Mouse (Mus musculus): ENCODE results near the gene Arpc5.
A peak's percentile ranks its signal among the peaks of the same experiment; 100 is the strongest.
"Not testable (repeated sequence)": the region's sequence is repeated elsewhere in the genome, so short reads cannot be mapped to it uniquely, and the experiment has no call there.

Arpc5 gene

DNA sequence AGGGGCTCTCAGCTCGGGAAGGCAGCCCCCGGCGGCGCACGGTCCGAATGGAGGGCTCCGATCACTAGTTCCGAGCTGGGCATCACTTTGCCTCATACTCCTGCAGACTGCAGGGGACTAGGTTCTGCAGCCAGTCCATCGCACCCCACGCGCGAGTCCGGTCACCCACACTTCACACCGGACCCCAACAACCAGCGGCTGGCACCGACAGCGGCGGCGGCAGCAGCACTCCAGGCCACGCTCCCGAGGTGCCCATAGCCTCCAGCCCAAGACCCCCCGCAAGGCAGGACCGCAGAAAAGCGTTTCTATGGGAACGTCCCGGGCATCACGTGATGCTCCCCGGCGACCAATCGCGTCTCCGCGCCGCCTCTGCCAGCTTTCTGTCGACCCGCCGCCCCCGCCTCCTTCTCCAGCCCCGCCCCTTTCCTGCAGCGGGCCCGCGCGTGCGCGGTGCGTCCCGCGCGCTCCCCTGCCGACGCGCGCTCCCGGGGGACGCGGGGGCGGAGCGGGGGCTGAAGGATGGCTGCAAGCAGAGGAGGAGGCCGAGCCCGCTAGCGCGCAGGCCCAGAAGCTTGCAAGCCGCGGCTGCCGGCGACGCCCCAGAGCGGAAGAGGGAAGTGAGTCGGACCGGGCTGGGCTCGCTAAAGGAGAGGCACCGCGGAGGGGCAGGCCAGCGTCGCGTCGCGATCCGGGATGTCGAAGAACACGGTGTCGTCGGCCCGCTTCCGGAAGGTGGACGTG lies at the start of gene Arpc5, which contains the start of gene Rgl1:
Gene Arpc5 (plus strand): TSS at position 511 of the 741 bp plus-strand sequence.
Gene Rgl1 (minus strand): TSS at position 320 of the 741 bp plus-strand sequence.
- peak; percentile 84 for DNase-seq (ENCODE audit: low spot score)

DNA sequence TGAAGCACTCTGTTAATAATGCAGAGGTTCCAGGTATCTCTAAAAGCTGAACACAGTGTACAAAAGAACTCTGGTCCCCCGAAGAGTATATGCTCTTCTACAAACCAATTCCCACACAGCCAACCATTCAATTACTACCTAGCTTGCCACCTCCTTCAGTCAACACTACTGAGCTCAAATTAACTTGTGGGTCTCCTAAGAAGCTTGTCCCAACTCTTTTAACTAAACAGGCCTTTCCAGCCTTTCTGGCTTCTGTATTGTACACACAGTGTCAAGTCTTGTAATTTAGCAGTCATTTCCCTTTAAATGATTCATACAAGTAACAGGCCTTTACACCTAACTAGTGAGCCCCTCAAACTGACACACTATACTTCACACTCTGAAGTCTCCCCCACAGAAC lies 49.0 kb upstream of the Arpc5 start:
- no peak for DNase-seq (ENCODE audit: low spot score)

DNA sequence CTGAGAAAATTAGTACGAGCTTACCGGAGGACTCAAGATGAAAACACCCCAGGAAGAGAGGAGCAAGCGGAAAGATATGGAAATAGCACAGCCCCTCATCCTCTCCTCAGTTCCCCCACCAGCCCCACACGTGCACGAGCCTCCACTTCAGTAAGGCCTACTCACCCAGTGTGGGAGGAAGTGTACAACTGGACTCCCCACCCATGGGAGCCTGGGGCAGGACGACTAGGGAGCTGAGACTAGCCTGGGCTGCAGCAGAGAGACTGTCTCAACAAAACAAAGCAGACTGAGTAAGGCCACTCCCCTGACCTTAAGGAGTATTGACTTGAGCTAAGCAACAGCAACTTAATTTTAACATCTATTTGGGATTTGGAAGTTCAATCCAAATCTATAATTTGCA lies 48.1 kb upstream of the Arpc5 start:
- DNase-seq (ENCODE audit: low spot score), result no peak

DNA sequence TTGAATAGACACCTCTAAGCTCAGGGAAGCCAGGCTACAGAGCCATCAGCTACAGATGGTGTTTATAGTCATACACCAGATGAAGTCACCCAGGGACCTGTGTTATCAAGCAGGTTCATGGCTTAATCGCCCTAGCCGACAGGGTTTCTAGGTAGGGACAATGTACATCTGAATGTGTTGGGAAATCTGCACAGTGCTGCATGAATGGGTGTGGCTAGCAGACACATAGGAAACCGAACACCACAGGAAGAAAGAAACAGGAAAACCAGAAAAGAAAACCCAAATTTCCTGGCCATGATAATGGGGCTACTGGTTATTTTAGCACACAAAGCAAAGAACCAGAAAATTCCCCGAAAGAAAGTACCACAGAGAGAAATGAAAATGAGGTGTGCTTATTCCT lies 45.4 kb upstream of the Arpc5 start:
- DNase-seq (ENCODE audit: low spot score), result no peak

DNA sequence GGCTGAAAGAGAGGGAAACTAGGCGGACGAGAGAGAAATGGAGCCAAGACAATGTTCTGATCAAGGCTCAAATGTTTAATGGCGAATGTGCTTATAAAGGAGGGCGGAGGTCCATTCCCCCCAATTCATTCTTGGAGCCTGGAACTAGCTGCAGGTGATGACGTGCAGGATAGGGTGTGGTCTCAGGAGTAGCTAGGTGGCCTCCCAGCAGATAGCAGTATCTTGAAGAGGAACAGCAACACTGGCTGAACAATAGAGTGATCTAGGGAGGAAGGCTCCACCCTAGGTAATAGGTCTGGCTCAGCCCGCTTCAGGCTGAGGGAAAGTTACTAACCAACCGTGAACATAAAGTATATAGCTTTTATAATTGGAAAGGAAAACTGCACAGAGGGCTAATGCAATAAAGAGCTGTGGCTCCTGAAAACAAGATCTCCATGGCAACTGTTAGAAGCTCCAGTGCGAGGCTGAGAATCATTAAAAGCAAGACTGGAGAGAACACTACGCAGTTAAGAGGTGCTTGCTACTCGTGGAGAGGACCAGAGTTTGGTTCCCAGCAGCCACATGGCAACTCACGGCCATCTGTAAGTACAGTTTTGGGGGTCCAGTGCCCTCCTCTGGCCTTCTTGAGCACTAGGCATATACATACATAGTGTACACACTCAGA lies 44.7 kb upstream of the Arpc5 start:
- DNase-seq (ENCODE audit: low spot score), result no peak

DNA sequence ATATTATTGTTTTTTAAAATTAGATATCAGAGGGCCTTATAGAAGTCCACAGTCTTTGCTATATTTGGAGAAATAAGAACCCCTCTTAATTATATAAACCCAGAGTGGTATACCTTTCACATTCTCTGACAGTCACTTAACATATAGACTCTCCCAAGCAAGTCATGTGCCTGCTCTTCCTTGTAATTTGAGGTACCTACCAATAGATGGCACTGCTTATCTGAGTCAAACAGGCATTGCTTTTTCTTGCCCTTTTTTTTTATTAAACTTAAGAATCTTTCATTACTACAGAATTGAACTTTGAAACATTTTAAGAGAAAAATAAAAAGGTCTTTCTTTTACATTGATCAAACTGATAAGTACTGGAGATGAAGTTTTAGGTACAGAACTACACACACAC lies 42.1 kb upstream of the Arpc5 start:
- no peak for DNase-seq (ENCODE audit: low spot score)

DNA sequence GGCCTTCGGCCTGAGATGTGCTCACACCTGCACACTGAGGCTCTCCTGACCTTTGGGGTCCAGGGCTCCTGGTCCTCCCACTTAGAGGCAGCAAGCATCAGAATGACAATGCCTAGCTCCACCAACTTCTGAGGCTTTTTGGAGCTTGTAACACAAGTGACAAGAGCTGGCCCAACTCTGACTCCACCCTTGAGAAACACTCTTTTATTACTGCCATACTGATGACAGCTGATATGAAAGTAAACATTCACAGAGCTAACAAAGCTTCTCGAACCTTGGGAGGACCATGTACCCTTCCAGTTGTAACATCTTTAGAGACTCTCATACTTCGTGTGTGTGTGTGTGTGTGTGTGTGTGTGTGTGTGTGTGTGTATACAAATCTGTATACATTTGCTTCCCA lies 40.2 kb upstream of the Arpc5 start:
- DNase-seq (ENCODE audit: low spot score), result no peak

DNA sequence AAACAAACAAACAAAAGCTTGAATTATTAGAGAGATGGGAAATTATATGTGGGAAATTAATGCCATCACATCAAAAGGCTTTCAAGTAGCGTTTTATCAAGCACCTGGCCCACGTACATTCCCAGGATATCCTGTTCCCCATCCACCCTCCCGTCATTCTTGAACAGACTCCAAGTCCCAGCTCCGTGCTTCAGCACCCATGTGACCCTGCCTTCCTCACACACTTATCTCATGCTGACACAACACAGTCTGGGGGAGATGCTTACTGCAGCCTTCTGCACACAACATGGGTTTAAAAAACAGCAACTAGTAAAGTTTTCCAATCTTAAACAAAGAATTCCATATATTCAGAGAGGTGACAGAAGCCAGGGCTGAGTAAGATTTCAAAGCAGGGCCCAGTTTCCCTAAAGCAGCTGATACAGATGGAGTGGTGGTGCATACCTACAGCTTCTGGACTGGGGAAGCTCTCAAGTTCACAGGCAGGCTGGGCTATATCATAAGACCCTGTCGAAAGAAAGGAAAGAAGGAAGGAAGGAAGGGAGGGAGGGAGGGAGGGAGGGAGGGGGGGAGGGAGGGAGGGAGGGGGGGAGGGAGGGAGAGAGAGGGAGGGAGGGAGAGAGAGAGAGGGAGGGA lies 38.6 kb upstream of the Arpc5 start:
- no peak for DNase-seq (ENCODE audit: low spot score)

DNA sequence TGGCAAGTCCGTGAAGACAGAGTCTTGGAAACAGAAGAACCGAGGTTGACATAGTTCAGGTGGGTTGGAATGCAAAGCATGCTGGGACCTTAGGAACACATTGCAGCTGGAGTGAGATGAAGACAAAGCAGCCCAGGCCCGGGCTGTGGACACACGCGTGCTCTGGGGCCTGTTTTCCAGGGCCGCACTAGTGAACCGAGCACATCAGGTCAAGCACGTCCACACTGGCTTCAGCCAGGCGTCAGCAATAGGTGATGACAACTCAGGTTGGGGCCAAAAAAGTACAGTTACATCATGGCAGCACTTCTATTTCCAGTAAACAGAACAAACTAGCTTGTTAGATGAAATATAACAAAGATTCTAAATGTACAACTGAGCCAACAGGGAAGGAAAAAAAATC lies 27.5 kb upstream of the Arpc5 start:
- DNase-seq (ENCODE audit: low spot score), result no peak

DNA sequence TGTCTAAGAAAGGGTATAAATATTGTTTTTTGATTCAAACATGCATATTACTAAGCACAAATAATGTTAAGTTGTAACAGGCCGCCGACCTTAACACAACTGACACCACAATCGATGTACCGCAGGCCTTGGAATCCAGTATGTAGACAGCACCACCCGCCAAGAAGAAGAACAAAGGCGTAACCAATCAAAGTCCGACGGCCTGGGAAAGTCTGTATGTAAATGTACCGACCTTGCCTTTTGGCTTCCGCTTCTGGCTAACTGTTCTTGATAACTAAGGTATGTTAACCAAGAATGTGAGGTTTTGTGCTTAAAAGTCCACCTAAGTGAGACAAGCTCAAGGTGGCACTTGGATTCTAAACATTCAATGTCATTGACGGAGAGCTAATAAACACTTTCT lies 27.0 kb upstream of the Arpc5 start:
- no peak for DNase-seq (ENCODE audit: low spot score)

DNA sequence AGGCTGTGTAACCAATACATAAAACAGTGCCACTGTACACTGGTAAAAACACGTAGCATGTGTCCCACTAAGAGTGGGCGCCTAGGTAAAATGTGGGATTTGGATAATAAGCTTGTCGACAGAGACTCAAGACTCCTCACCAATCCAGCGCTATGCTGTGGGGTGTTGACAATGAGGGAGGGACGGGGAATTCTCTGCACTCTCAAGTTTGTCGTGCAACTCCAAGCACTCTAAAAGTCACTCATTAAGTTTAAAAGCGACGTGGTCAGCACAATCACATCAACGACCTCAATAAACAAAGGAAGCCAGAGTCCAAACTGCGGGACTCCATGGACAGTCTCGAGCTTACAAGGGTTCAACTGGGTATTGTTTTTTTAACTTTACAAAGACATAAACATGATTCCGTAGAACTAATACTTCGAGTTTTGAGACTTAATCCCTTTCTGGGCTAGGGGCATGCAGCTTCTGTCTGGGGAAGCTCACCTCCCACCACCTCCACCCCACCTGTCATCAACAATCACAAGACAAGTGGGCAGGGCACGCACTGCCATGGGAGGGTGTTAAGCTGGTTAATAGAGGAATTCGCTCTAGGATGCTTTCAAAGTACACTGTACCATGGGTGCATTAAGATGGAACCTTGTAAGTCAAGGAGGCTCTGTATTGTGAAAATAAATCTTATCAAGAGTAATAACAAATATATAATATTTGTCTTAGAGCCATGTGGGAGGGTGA lies 23.1 kb upstream of the Arpc5 start:
- no peak for DNase-seq (ENCODE audit: low spot score)

DNA sequence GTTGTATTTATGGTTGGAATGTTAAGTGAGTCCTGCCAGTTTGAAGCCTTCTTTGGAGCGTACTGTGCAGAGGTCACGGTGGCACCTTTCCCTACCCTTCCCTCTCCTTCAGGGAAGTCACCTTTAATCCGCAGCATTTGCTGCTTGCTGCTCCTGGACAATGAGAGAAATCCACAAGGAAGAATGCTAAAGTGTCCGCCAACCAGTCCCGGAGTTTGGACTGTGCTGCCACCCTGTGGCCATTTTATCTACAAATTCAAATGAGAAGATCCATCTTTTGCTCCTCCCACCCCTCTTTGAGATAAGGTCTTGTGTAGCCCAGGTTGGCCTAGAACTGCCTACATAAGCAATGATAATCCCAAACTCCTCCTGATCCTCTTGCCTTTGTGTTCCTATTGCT lies 19.9 kb upstream of the Arpc5 start:
- DNase-seq (ENCODE audit: low spot score), result peak; percentile 56

DNA sequence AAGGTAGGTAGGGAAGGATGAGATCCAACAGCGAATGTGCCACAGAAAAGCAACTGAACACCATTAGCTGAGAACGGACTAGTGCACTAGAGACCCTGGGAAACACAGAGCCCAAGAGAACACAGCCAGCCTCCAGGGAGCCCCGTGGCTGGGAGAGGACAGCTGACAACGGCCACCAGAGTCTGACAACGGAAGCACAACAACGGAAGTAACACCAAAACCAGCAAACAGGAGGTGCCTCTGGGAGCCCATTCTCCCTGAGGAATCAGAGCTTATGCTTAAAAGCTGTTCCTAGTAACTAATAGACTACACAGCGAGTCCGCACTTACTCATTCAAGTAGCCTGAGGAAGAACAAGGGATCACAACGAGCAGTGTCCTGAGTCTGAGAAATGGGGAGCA lies 17.1 kb upstream of the Arpc5 start:
- DNase-seq (ENCODE audit: low spot score), result no peak

DNA sequence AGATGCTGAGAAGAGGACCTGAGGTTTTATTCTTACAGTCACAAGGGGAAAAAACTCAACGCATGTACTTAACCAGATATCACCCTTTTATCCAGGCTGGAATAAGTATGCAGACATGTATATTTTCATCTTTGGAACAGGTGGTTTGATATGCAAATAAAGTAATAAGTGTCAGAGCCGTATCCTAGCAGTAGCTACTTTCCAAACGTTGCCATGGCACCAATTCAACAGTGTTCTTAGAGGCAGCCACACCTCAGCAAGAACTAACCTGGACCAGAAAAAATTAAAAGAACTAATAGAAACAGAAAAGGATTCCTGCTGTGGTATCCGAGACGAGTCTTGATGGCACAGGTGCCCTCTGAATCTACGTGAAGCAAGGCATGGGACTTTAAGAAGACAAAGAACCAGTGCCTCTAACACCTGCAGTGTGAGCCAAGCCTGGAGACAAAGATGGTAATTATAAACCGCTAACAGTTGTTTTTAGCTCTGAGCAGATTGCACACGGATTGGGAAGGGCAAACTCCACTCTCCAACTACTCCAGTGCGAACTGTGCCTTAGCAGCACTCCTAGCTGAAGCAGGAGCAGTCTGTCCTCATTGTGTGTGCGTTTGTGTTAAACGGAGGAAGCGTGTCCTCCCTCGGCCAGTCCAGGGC lies 15.9 kb upstream of the Arpc5 start, which contains the start of gene Apobec4:
Gene Apobec4 (plus strand): TSS at position 240 of the 654 bp plus-strand sequence.
- DNase-seq (ENCODE audit: low spot score), result no peak

DNA sequence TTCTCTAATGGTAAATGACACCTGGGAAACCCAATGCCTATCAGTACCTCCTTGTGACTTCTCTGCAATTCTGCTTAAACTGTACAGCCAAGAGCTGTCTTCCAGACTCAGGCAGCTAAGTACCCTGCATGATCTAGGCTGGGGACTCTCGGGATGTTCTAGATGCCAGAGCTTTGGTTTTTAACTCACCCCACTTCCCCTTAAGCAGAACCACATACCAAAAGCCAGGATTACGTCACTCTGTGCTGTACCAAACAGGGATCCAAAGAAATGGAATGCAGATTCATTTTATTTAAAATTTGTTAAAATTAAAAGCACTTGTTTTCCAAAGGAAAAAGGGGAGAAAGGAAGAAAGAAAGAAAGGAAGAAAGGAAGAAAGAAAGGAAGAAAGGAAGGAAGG lies 4.6 kb upstream of the Arpc5 start:
- DNase-seq (ENCODE audit: low spot score), result no peak

DNA sequence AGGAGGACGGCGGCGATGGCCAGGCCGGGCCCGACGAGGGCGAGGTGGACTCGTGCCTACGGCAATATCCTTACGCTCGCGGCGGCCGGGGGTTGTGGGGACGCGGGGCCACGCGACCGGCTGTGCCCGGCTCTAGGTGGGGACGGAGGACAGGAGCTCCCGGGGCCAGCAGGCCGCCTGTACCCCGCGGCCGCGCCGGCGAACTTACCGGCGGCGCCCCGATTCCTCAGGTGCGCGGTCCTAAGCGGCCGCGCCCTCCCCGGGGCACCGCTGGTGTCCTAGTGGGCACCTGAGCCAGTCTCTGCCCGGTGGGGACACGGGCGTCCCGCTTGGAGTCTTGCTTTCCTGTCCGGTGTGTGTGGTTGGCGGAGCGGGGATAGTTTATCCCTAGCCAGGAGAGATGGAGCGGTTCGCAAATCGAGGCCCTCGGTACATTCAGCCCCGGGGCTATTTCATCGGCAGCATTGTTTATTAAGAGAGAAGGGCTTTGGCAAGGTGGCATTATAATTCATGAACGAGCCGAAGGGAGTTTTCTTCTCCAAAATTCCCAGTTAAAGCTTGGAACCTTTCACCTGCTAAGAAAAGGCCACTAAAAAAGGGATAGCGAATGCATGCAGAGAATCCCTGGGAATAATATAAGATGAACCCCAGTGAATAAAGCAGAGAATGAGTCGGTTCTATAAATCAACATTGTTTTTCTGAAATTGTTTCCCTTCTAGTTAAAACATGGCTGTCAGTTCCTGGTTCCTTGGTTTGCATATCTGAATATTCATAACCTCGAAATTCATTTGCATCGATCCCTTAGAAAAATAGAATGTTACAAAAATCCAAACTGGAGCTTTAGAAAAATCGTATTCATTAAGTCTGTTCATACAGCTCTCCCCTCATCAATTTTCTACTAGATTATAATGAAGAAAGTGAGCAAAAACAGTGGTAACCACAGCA lies 734 bp downstream of the Arpc5 start:
- peak; percentile 25 for DNase-seq (ENCODE audit: low spot score)

DNA sequence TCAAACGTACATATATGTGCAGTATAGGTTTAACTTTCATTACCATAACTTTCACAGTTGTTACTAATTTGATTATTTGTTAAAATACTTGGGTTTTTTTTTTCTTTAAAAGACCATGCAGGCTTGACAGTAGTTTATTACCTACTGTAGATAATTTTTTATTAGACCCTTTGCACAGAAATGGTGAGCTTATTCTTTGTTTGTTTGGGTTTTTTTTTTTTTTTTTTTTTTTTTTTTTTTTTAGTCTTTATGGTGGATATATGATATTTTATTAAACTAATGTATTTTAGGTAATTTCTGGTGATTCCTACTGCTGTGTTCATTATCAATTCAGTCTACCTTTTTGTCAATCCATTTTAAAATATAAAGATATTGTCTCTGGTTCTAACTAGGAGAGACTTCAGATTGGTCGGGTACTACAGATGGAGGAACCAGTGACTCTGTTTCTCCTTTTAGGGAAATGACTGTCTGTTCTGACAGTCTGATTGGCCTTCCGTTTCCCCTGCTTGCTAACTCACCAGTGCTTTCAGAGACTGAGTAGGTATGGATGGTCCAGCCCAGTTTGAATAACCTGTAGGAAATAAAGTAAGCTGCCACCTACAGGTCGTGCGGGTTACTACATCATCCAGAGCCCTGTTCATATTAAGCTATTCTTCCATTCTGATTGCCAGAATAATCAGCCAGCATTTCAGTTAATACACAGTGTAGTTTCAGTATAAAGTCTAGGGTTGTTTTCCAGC lies 1.6 kb downstream of the Arpc5 start:
- peak; percentile 48 for DNase-seq (ENCODE audit: low spot score)

DNA sequence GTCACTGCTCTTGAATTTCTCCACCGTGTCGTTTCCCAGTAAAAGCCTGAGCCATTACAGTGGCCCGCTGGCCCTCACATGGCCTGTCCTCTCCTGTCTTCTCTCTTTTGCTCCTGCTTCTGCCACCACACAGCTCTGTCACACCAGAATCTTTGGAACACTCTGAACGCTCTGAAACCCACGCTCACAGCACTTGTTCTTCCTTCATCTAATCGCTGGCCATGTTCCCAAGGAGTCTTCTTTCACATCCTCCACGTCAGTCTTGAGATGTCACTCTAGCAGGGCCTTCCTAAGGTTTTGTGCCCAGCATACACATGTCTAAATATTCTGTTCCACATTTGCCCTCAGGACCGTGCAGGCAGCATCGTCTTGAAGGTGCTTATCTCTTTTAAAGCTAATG lies 4.7 kb downstream of the Arpc5 start:
- no peak for DNase-seq (ENCODE audit: low spot score)

DNA sequence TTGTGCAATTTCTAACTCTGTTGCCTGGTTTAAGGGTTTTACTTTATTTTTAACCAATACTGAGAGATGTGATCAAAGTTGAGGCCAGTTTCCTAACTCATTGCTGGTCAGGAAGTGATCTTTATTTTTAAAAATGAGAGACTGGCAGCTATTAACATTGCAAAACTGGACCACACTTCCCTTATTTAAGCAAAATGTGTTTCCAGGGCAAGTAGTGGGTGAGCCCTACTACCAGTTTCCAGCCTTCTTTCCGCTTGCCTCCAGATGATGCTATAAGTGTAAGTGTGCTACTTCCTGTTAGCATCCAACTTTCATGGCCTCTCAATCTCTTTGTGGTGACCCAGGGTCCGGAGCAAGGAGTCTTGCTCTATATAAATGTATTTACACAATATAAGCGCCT lies 8.3 kb downstream of the Arpc5 start:
- not testable (repeated sequence) for DNase-seq (ENCODE audit: low spot score)

DNA sequence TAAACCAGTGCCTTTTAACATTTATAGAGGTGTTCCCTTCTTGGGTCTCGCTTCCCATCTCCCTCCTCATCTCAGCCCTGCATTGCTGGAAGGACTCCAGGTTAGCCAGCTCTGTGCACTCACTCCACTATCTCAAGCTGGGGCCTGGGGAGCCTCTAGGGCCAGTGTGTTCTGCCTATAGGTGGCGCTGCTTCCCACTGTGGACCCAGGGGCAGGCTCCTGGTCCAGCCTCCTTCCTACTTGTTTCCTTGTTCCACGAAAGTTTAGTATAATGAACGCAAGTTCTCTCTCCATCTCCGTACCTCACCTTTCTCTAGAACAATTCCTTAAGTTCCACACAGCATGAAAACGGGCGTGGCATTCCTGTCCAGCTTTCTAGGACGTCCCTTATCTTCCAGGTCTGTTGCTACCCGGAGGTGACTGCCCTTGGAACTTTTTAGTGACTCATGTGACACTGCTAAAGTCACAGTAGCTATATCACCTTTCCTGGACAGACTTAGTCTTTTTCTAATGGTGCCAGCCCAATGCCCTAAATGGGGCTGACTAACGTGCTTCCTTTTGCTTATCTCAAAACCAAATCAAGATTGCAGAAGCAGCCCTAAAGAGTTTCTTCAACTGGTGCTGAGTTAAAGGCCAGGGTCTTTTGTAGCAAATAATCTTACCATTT lies 12.9 kb downstream of the Arpc5 start:
- peak; percentile 25 for DNase-seq (ENCODE audit: low spot score)
